Mouse (Mus musculus) bone marrow macrophage, adult 2 months (primary cell): ENCODE results near the gene Megf11.

ENCODE experiments used
- CTCF ChIP-seq: IDR thresholded peaks from 2 replicates; pipeline ENCODE4 v1.5.1; 2012; ENCODE audit warnings: low read depth, mild to moderate bottlenecking, low read length, moderate library complexity
- POLR2A ChIP-seq: IDR thresholded peaks from 2 replicates; pipeline ENCODE4 v1.6.1; 2012; ENCODE audit warnings: mild to moderate bottlenecking, low read depth, low read length, borderline replicate concordance

DNA sequence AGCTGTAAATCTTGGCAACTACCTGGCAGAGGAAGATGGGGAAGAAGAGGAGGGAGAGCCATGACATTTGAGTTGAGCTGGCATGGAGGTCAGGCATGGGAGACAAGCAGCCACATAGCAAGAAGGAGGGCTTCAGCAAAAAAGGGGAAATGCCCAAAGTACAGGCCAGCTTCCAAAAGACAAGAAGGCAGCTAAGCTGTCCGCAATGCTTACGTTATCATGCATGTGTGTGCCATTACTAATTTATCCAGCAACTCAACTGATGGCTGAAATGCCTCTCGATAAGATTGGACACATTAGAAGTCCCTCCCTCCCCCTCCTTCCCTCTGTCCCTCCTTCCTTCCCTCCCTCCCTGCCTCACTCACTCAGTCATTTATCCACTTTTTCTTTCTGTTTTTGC lies 260.0 kb downstream of the Megf11 start:
- TF ChIP-seq POLR2A (no peak), CTCF (no peak)
